Mouse (Mus musculus) liver, embryonic 11.5 days (tissue): ENCODE data around the gene Myl9. TPM values are rescaled to one million over a fixed set of nuclear protein-coding genes. Genes with fewer than 3 reads are reported as not detected.

Experiments
- ATAC-seq: fragments of 200-750 bp; cut with Nextera tagmentation; replicated peaks from 2 replicates; pipeline ENCODE4 v1.8.0; 2017; ENCODE audit warnings: moderate number of reproducible peaks, mild to moderate bottlenecking, moderate TSS enrichment, moderate library complexity; ENCODE audit not compliant: low FRiP score
- DNase-seq: peaks from one replicate; pipeline ENCODE4 v3.0.0-alpha.2; 2017; ENCODE audit warnings: low spot score
- H3K27ac ChIP-seq: fragments of 300-500 bp; sonication (generic); 2 replicates; pipeline ENCODE4 v1.5.1; 2014; ENCODE audit warnings: mild to moderate bottlenecking, low read depth, low read length, control low read depth
- H3K27me3 ChIP-seq: fragments of 300-500 bp; sonication (generic); replicated peaks from 2 replicates; pipeline ENCODE4 v1.6.1; 2014; ENCODE audit warnings: low read length, mixed read lengths; ENCODE audit not compliant: control insufficient read depth, insufficient read depth
- H3K36me3 ChIP-seq: fragments of 300-500 bp; sonication (generic); 2 replicates; pipeline ENCODE4 v1.6.1; 2014; ENCODE audit warnings: mild to moderate bottlenecking, low read length, moderate library complexity, mixed read lengths; ENCODE audit not compliant: control insufficient read depth, insufficient read depth
- H3K4me1 ChIP-seq: fragments of 300-500 bp; sonication (generic); replicated peaks from 2 replicates; pipeline ENCODE4 v1.6.1; 2014; ENCODE audit warnings: low read length, mixed read lengths; ENCODE audit not compliant: control insufficient read depth, insufficient read depth
- H3K4me2 ChIP-seq: fragments of 300-500 bp; sonication (generic); 2 replicates; pipeline ENCODE4 v1.6.1; 2014; ENCODE audit warnings: mild to moderate bottlenecking, control low read depth, moderate library complexity
- H3K4me3 ChIP-seq: fragments of 300-500 bp; sonication (generic); 2 replicates; pipeline ENCODE4 v1.5.1; 2014; ENCODE audit warnings: low read depth, low read length, control low read depth
- H3K9ac ChIP-seq: fragments of 300-500 bp; sonication (generic); 2 replicates; pipeline ENCODE4 v1.6.1; 2014; ENCODE audit warnings: low read depth, low read length, control low read depth
- H3K9me3 ChIP-seq: fragments of 300-500 bp; sonication (generic); 2 replicates; pipeline ENCODE4 v1.6.1; 2016; ENCODE audit warnings: low read length, inconsistent platforms, mixed read lengths; ENCODE audit not compliant: control insufficient read depth
- WGBS: fragments of 180-500 bp; shearing (Covaris S2); extraction: QIAGEN DNeasy Blood & Tissue Kit; methylation state at CpG from one replicate; pipeline ENCODE4 v1.1.7; 2014; 5-methylcytosine and 5-hydroxymethylcytosine counted together
- polyA plus RNA-seq: library from polyadenylated mRNA; unstranded; fragments of >200 nt; fragmentation: Nextera tagmentation; extraction: Ambion mirVana; gene quantifications from 2 replicates; pipeline ENCODE4 v1.2.1, GENCODE M21; 2014

Gene Myl9
- polyA plus RNA-seq, 1 experiment from 2014 or later: 115 TPM

GRCm38 (mm10) chr2:156779036-156779435 is 3.8 kb downstream of the Myl9 start:
- no peak overlapping the region for H3K4me2 ChIP-seq
- peaks cover 75% of the 10 kb centered on the region for H3K4me1 ChIP-seq
- ATAC-seq (no peak), DNase-seq (peak; percentile 29)
- WGBS: 72% methylated on average over 5 of the region's 5 CpGs
- no peak overlapping the region for H3K4me3 ChIP-seq
- H3K36me3 ChIP-seq: no peaks in the 10 kb centered on the region
- H3K27ac ChIP-seq: no peak overlapping the region
- H3K9ac ChIP-seq: no peak overlapping the region
- H3K9me3 ChIP-seq: no peaks in the 10 kb centered on the region
- H3K27me3 ChIP-seq: peaks cover 10% of the 10 kb centered on the region

GRCm38 (mm10) chr2:156779488-156779887 is 4.3 kb downstream of the Myl9 start:
- peaks cover 78% of the 10 kb centered on the region for H3K4me1 ChIP-seq
- H3K4me2 ChIP-seq: no peak overlapping the region
- H3K4me3 ChIP-seq: no peak overlapping the region
- no peaks in the 10 kb centered on the region for H3K9me3 ChIP-seq
- no peaks in the 10 kb centered on the region for H3K36me3 ChIP-seq
- H3K27ac ChIP-seq: no peak overlapping the region
- peaks cover 10% of the 10 kb centered on the region for H3K27me3 ChIP-seq
- DNase-seq (peak; percentile 27), ATAC-seq (no peak)
- 58% methylated on average over 2 of the region's 2 CpGs for WGBS
- H3K9ac ChIP-seq: no peak overlapping the region

GRCm38 (mm10) chr2:156780129-156780528 is 4.9 kb downstream of the Myl9 start:
- DNase-seq (peak; percentile 30), ATAC-seq (no peak)
- peaks cover 72% of the 10 kb centered on the region for H3K4me1 ChIP-seq
- no peak overlapping the region; the same call in 1 of the 2 replicates for H3K9ac ChIP-seq
- H3K9me3 ChIP-seq: no peaks in the 10 kb centered on the region
- H3K27ac ChIP-seq: no peak overlapping the region
- no peaks in the 10 kb centered on the region for H3K36me3 ChIP-seq
- peaks cover 10% of the 10 kb centered on the region for H3K27me3 ChIP-seq
- 74% methylated on average over 9 of the region's 9 CpGs for WGBS
- H3K4me2 ChIP-seq: no peak overlapping the region; the same call in 1 of the 2 replicates
- no peak overlapping the region for H3K4me3 ChIP-seq

- no peak for DNase-seq
- WGBS: 19% methylated on average over 17 of the region's 17 CpGs
- peak overlapping the region; percentile 90 for H3K27ac ChIP-seq
- H3K9me3 ChIP-seq: no peaks in the 10 kb centered on the region
- peak overlapping the region; percentile 53 for H3K4me2 ChIP-seq
- no peaks in the 10 kb centered on the region for H3K36me3 ChIP-seq
- H3K9ac ChIP-seq: peak overlapping the region; percentile 36; the same call in 1 of the 2 replicates
- peaks cover 5% of the 10 kb centered on the region for H3K27me3 ChIP-seq
- peak; percentile 37 for ATAC-seq
- no peak overlapping the region; the same call in 1 of the 2 replicates for H3K4me3 ChIP-seq
- H3K4me1 ChIP-seq: peaks cover 66% of the 10 kb centered on the region
These were observed 5.5 kb downstream of the Myl9 start for GRCm38 (mm10) chr2:156780752-156781151.

GRCm38 (mm10) chr2:156781281-156781680 is 6.1 kb downstream of the Myl9 start:
- ATAC-seq: no peak
- peaks cover 64% of the 10 kb centered on the region for H3K4me1 ChIP-seq
- no peaks in the 10 kb centered on the region for H3K36me3 ChIP-seq
- peak overlapping the region; percentile 90 for H3K27ac ChIP-seq
- DNase-seq: no peak
- H3K9me3 ChIP-seq: no peaks in the 10 kb centered on the region
- peak overlapping the region; percentile 53 for H3K4me2 ChIP-seq
- H3K27me3 ChIP-seq: no peaks in the 10 kb centered on the region; the same call in 1 of the 2 replicates
- no peak overlapping the region for H3K4me3 ChIP-seq
- WGBS: 40% methylated on average over 4 of the region's 4 CpGs
- peak overlapping the region; percentile 27; the same call in 1 of the 2 replicates for H3K9ac ChIP-seq

- Histone ChIP-seq H3K9me3 (no peaks in the 10 kb centered on the region), H3K9ac (peak overlapping the region; percentile 27), H3K4me2 (peak overlapping the region; percentile 53), H3K27me3 (no peaks in the 10 kb centered on the region), H3K27ac (peak overlapping the region; percentile 90), H3K4me1 (peaks cover 64% of the 10 kb centered on the region), H3K4me3 (no peak overlapping the region), H3K36me3 (no peaks in the 10 kb centered on the region)
- DNase-seq: no peak
- 42% methylated on average over 4 of the region's 4 CpGs for WGBS
- peak; percentile 80 for ATAC-seq
These were observed 6.7 kb downstream of the Myl9 start for GRCm38 (mm10) chr2:156781836-156782480.

- Histone ChIP-seq H3K9me3 (no peaks in the 10 kb centered on the region), H3K4me1 (peaks cover 57% of the 10 kb centered on the region), H3K36me3 (no peaks in the 10 kb centered on the region), H3K4me3 (no peak overlapping the region), H3K27me3 (no peaks in the 10 kb centered on the region), H3K27ac (peak overlapping the region; percentile 90), H3K4me2 (peak overlapping the region; percentile 53), H3K9ac (peak overlapping the region; percentile 17; the same call in 1 of the 2 replicates)
- DNase-seq: no peak
- ATAC-seq: peak; percentile 37; the same call in 1 of the 2 replicates
- 68% methylated on average over 10 of the region's 10 CpGs for WGBS
These were observed 7.5 kb downstream of the Myl9 start for GRCm38 (mm10) chr2:156782481-156783348.

- peak overlapping the region; percentile 17; the same call in 1 of the 2 replicates for H3K9ac ChIP-seq
These were observed 8.1 kb downstream of the Myl9 start for GRCm38 (mm10) chr2:156783349-156783728.

More at GRCm38 (mm10) chr2:156783349-156783728, 8.1 kb downstream of the Myl9 start:
- H3K4me3 ChIP-seq: no peak overlapping the region
- no peaks in the 10 kb centered on the region for H3K27me3 ChIP-seq
- ATAC-seq (peak; percentile 83), DNase-seq (no peak)
- peak overlapping the region; percentile 33 for H3K4me2 ChIP-seq
- no peaks in the 10 kb centered on the region for H3K9me3 ChIP-seq
- 20% methylated on average over 9 of the region's 9 CpGs for WGBS
- H3K4me1 ChIP-seq: peaks cover 53% of the 10 kb centered on the region
- peak overlapping the region; percentile 90 for H3K27ac ChIP-seq
- H3K36me3 ChIP-seq: no peaks in the 10 kb centered on the region
